Mouse (Mus musculus): ENCODE data around the gene Gfpt1. TPM values are rescaled to one million over a fixed set of nuclear protein-coding genes. Genes with fewer than 3 reads are reported as not detected.
A peak's percentile ranks its signal among the peaks of the same experiment; 100 is the strongest.

Gfpt1 gene
- polyA plus RNA-seq (2012) = 0.03 and 0.05 TPM in 2 replicates

GRCm38 (mm10) chr6:87042337-87043130 lies at the start of gene Gfpt1:
Gene Gfpt1, plus strand, starts transcription at chr6:87042846.
- no peak for TF ChIP-seq TAL1 (IDR thresholded peaks at IDR 0.05; ENCODE audit: low read length)
- TF ChIP-seq GATA1 (IDR thresholded peaks at IDR 0.05; ENCODE audit: low read length) = no peak

GRCm38 (mm10) chr6:86994254-86994653 lies 48.4 kb upstream of the Gfpt1 start:
- Histone ChIP-seq H3K4me3 (replicated peaks) (no peak overlapping the region), H3K4me1 (ENCODE audit: control insufficient read depth) (no peaks in the 10 kb centered on the region; the same call in 1 of the 2 replicates), H3K36me3 (ENCODE audit: control insufficient read depth) (peaks cover 36% of the 10 kb centered on the region)

More at GRCm38 (mm10) chr6:87042337-87043130, at the start of gene Gfpt1:
- Histone ChIP-seq H3K27me3 (ENCODE audit: control insufficient read depth) (no peaks in the 10 kb centered on the region), H3K9me3 (ENCODE audit: control insufficient read depth, low read length) (no peaks in the 10 kb centered on the region), H3K4me3 (replicated peaks) (peak within 1 kb of the TSS; percentile 77), H3K4me1 (ENCODE audit: control insufficient read depth) (peaks cover 35% of the 10 kb centered on the region), H3K36me3 (ENCODE audit: control insufficient read depth) (no peaks in the 10 kb centered on the region)

GRCm38 (mm10) chr6:86996629-86997307 lies 45.9 kb upstream of the Gfpt1 start:
- no peaks in the 10 kb centered on the region; the same call in 1 of the 2 replicates for H3K4me1 ChIP-seq (ENCODE audit: control insufficient read depth)
- TF ChIP-seq GATA1 (IDR thresholded peaks at IDR 0.05; ENCODE audit: low read length) (no peak), TAL1 (IDR thresholded peaks at IDR 0.05; ENCODE audit: low read length) (no peak)
- peaks cover 33% of the 10 kb centered on the region for H3K36me3 ChIP-seq (ENCODE audit: control insufficient read depth)
- no peaks in the 10 kb centered on the region for H3K9me3 ChIP-seq (ENCODE audit: control insufficient read depth, low read length)
- H3K4me3 ChIP-seq (replicated peaks) = no peak overlapping the region
- no peaks in the 10 kb centered on the region for H3K27me3 ChIP-seq (ENCODE audit: control insufficient read depth)

More at GRCm38 (mm10) chr6:86994254-86994653, 48.4 kb upstream of the Gfpt1 start:
- no peaks in the 10 kb centered on the region for H3K9me3 ChIP-seq (ENCODE audit: control insufficient read depth, low read length)
- TF ChIP-seq GATA1 (IDR thresholded peaks at IDR 0.05; ENCODE audit: low read length) = no peak
- TF ChIP-seq TAL1 (IDR thresholded peaks at IDR 0.05; ENCODE audit: low read length) = no peak
- H3K27me3 ChIP-seq (ENCODE audit: control insufficient read depth) = no peaks in the 10 kb centered on the region

- Histone ChIP-seq H3K36me3 (ENCODE audit: control insufficient read depth) (peaks cover 33% of the 10 kb centered on the region), H3K9me3 (ENCODE audit: control insufficient read depth, low read length) (no peaks in the 10 kb centered on the region), H3K27me3 (ENCODE audit: control insufficient read depth) (no peaks in the 10 kb centered on the region), H3K4me3 (replicated peaks) (no peak overlapping the region), H3K4me1 (ENCODE audit: control insufficient read depth) (no peaks in the 10 kb centered on the region; the same call in 1 of the 2 replicates)
- TF ChIP-seq TAL1 (IDR thresholded peaks at IDR 0.05; ENCODE audit: low read length) (no peak), GATA1 (IDR thresholded peaks at IDR 0.05; ENCODE audit: low read length) (no peak)
These were observed 45.3 kb upstream of the Gfpt1 start for GRCm38 (mm10) chr6:86997360-86997759.

- peaks cover 16% of the 10 kb centered on the region for H3K36me3 ChIP-seq (ENCODE audit: control insufficient read depth)
- no peak overlapping the region for H3K4me3 ChIP-seq (replicated peaks)
- peaks cover 2% of the 10 kb centered on the region; the same call in 1 of the 2 replicates for H3K4me1 ChIP-seq (ENCODE audit: control insufficient read depth)
- no peaks in the 10 kb centered on the region for H3K9me3 ChIP-seq (ENCODE audit: control insufficient read depth, low read length)
- TF ChIP-seq TAL1 (IDR thresholded peaks at IDR 0.05; ENCODE audit: low read length) = no peak
- TF ChIP-seq GATA1 (IDR thresholded peaks at IDR 0.05; ENCODE audit: low read length) = no peak
- no peaks in the 10 kb centered on the region for H3K27me3 ChIP-seq (ENCODE audit: control insufficient read depth)
These were observed 40.7 kb upstream of the Gfpt1 start for GRCm38 (mm10) chr6:87001995-87002394.

- TF ChIP-seq GATA1 (IDR thresholded peaks at IDR 0.05; ENCODE audit: low read length) (no peak), TAL1 (IDR thresholded peaks at IDR 0.05; ENCODE audit: low read length) (no peak)
- peaks cover 10% of the 10 kb centered on the region for H3K36me3 ChIP-seq (ENCODE audit: control insufficient read depth)
- no peak overlapping the region for H3K4me3 ChIP-seq (replicated peaks)
- H3K27me3 ChIP-seq (ENCODE audit: control insufficient read depth) = no peaks in the 10 kb centered on the region
- no peaks in the 10 kb centered on the region for H3K9me3 ChIP-seq (ENCODE audit: control insufficient read depth, low read length)
- peaks cover 2% of the 10 kb centered on the region; the same call in 1 of the 2 replicates for H3K4me1 ChIP-seq (ENCODE audit: control insufficient read depth)
These were observed 40.1 kb upstream of the Gfpt1 start for GRCm38 (mm10) chr6:87002521-87003055.

- Histone ChIP-seq H3K9me3 (ENCODE audit: control insufficient read depth, low read length) (no peaks in the 10 kb centered on the region), H3K36me3 (ENCODE audit: control insufficient read depth) (no peaks in the 10 kb centered on the region), H3K27me3 (ENCODE audit: control insufficient read depth) (no peaks in the 10 kb centered on the region), H3K4me3 (replicated peaks) (no peak overlapping the region), H3K4me1 (ENCODE audit: control insufficient read depth) (peaks cover 3% of the 10 kb centered on the region)
- no peak for TF ChIP-seq GATA1 (IDR thresholded peaks at IDR 0.05; ENCODE audit: low read length)
- TF ChIP-seq TAL1 (IDR thresholded peaks at IDR 0.05; ENCODE audit: low read length) = no peak
These were observed 38.5 kb upstream of the Gfpt1 start for GRCm38 (mm10) chr6:87004099-87004498.

- Histone ChIP-seq H3K9me3 (ENCODE audit: control insufficient read depth, low read length) (no peaks in the 10 kb centered on the region), H3K4me1 (ENCODE audit: control insufficient read depth) (peaks cover 16% of the 10 kb centered on the region), H3K4me3 (replicated peaks) (no peak overlapping the region), H3K27me3 (ENCODE audit: control insufficient read depth) (no peaks in the 10 kb centered on the region), H3K36me3 (ENCODE audit: control insufficient read depth) (no peaks in the 10 kb centered on the region)
- TF ChIP-seq TAL1 (IDR thresholded peaks at IDR 0.05; ENCODE audit: low read length) = no peak
- no peak for TF ChIP-seq GATA1 (IDR thresholded peaks at IDR 0.05; ENCODE audit: low read length)
These were observed 37.1 kb upstream of the Gfpt1 start for GRCm38 (mm10) chr6:87005577-87005976.

GRCm38 (mm10) chr6:87008887-87009286 lies 33.8 kb upstream of the Gfpt1 start, which contains the start of gene Nfu1:
Gene Nfu1, plus strand, starts transcription at chr6:87009236.
- Histone ChIP-seq H3K4me3 (replicated peaks) (peak within 1 kb of the TSS; percentile 78), H3K4me1 (ENCODE audit: control insufficient read depth) (peaks cover 37% of the 10 kb centered on the region), H3K36me3 (ENCODE audit: control insufficient read depth) (peaks cover 6% of the 10 kb centered on the region), H3K9me3 (ENCODE audit: control insufficient read depth, low read length) (no peaks in the 10 kb centered on the region), H3K27me3 (ENCODE audit: control insufficient read depth) (no peaks in the 10 kb centered on the region)
- TF ChIP-seq TAL1 (IDR thresholded peaks at IDR 0.05; ENCODE audit: low read length) (no peak), GATA1 (IDR thresholded peaks at IDR 0.05; ENCODE audit: low read length) (no peak)

All from erythroblast, embryonic 14.5 days (primary cell).